Mouse (Mus musculus) midbrain, embryonic 16.5 days (tissue): Measurements from ENCODE around the gene Onecut3. TPM values are rescaled to one million over a fixed set of nuclear protein-coding genes. Genes with fewer than 3 reads are reported as not detected.

ENCODE experiments used
- polyA plus RNA-seq: library from polyadenylated mRNA; unstranded; fragments of >200 nt; fragmentation: Nextera tagmentation; extraction: Ambion mirVana; gene quantifications from 2 replicates; pipeline ENCODE4 v1.2.1, GENCODE M21; 2015

Onecut3 gene
- polyA plus RNA-seq, 1 experiment from 2014 or later = 1.2 TPM

Other genes with a start within 250 kb of the Onecut3 start
- 263 and 302 TPM in 2 replicates for gene Ndufs7, start 245.7 kb upstream of the Onecut3 start, polyA plus RNA-seq
- 15.8 and 19.5 TPM in 2 replicates for gene Gamt, start 233.8 kb upstream of the Onecut3 start, polyA plus RNA-seq
- gene Dazap1, start 233.3 kb upstream of the Onecut3 start, polyA plus RNA-seq = 43.7 and 51.9 TPM in 2 replicates
- 465 and 476 TPM in 2 replicates for gene Rps15, start 202.4 kb upstream of the Onecut3 start, polyA plus RNA-seq
- 172 and 205 TPM in 2 replicates for gene Apc2, start 198.9 kb upstream of the Onecut3 start, polyA plus RNA-seq
- gene 2310011J03Rik, start 174.3 kb upstream of the Onecut3 start, polyA plus RNA-seq = 21.9 and 26.7 TPM in 2 replicates
- 5.6 and 6.5 TPM in 2 replicates for gene Pcsk4, start 165.3 kb upstream of the Onecut3 start, polyA plus RNA-seq
- 6.0 and 8.6 TPM in 2 replicates for gene Reep6, start 164.9 kb upstream of the Onecut3 start, polyA plus RNA-seq
- gene Adamtsl5, start 146.4 kb upstream of the Onecut3 start, polyA plus RNA-seq = 0.38 and 0.40 TPM in 2 replicates
- gene Plk5, start 138.4 kb upstream of the Onecut3 start, polyA plus RNA-seq = 9.6 and 11.0 TPM in 2 replicates
- 13.6 and 15.0 TPM in 2 replicates for gene Mex3d, start 107.2 kb upstream of the Onecut3 start, polyA plus RNA-seq
- 174 and 188 TPM in 2 replicates for gene Mbd3, start 95.3 kb upstream of the Onecut3 start, polyA plus RNA-seq
- gene Uqcr11, start 88.0 kb upstream of the Onecut3 start, polyA plus RNA-seq = 455 and 532 TPM in 2 replicates
- 30.2 and 35.2 TPM in 2 replicates for gene Tcf3, start 61.2 kb upstream of the Onecut3 start, polyA plus RNA-seq
- gene Atp8b3, start 44.3 kb downstream of the Onecut3 start, polyA plus RNA-seq = 1.1 and 1.4 TPM in 2 replicates
- gene Rexo1, start 66.7 kb downstream of the Onecut3 start, polyA plus RNA-seq = 26.9 and 27.6 TPM in 2 replicates
- 4.9 and 5.5 TPM in 2 replicates for gene Klf16, start 82.5 kb downstream of the Onecut3 start, polyA plus RNA-seq
- gene Abhd17a, start 95.5 kb downstream of the Onecut3 start, polyA plus RNA-seq = 97.0 and 108 TPM in 2 replicates
- gene Scamp4, start 108.0 kb downstream of the Onecut3 start, polyA plus RNA-seq = 61.2 and 64.3 TPM in 2 replicates
- gene Adat3, start 108.0 kb downstream of the Onecut3 start, polyA plus RNA-seq = 4.5 and 6.2 TPM in 2 replicates
- gene Gm49322, start 111.2 kb downstream of the Onecut3 start, polyA plus RNA-seq = 3.0 and 4.0 TPM in 2 replicates
- gene Csnk1g2, start 128.0 kb downstream of the Onecut3 start, polyA plus RNA-seq = 79.9 and 96.8 TPM in 2 replicates
- 71.8 and 73.5 TPM in 2 replicates for gene Btbd2, start 162.2 kb downstream of the Onecut3 start, polyA plus RNA-seq
- gene Mknk2, start 183.3 kb downstream of the Onecut3 start, polyA plus RNA-seq = 43.7 and 49.1 TPM in 2 replicates
- gene Mob3a, start 207.1 kb downstream of the Onecut3 start, polyA plus RNA-seq = 61.4 and 64.3 TPM in 2 replicates
- 44.9 and 49.5 TPM in 2 replicates for gene Izumo4, start 207.3 kb downstream of the Onecut3 start, polyA plus RNA-seq
- gene Ap3d1, start 247.4 kb downstream of the Onecut3 start, polyA plus RNA-seq = 99.5 and 112 TPM in 2 replicates